Mouse (Mus musculus): ENCODE data around the gene Clmn.

The Clmn gene

GRCm38 (mm10) chr12:104818057-104818456 lies 46.8 kb downstream of the Clmn start:
- DNase-seq (ENCODE audit: extremely low spot score, low read depth, low spot score) = no peak

GRCm38 (mm10) chr12:104817172-104817866 lies 47.6 kb downstream of the Clmn start:
- no peak for DNase-seq (ENCODE audit: extremely low spot score, low read depth, low spot score)

- DNase-seq (ENCODE audit: extremely low spot score, low read depth, low spot score) = peak; percentile 54
These were observed 50.6 kb downstream of the Clmn start for GRCm38 (mm10) chr12:104814291-104814690.

- peak; percentile 58 for DNase-seq (ENCODE audit: extremely low spot score, low read depth, low spot score)
These were observed 51.1 kb downstream of the Clmn start for GRCm38 (mm10) chr12:104813762-104814161.

GRCm38 (mm10) chr12:104812711-104813110 lies 52.2 kb downstream of the Clmn start:
- DNase-seq (ENCODE audit: extremely low spot score, low read depth, low spot score) = no peak

GRCm38 (mm10) chr12:104810923-104811443 lies 53.9 kb downstream of the Clmn start:
- no peak for DNase-seq (ENCODE audit: extremely low spot score, low read depth, low spot score)

- no peak for DNase-seq (ENCODE audit: extremely low spot score, low read depth, low spot score)
These were observed 56.3 kb downstream of the Clmn start for GRCm38 (mm10) chr12:104808421-104809067.

- DNase-seq (ENCODE audit: extremely low spot score, low read depth, low spot score) = no peak
These were observed 58.0 kb downstream of the Clmn start for GRCm38 (mm10) chr12:104806680-104807375.

- no peak for DNase-seq (ENCODE audit: extremely low spot score, low read depth, low spot score)
These were observed 63.2 kb downstream of the Clmn start for GRCm38 (mm10) chr12:104801494-104802260.

- DNase-seq (ENCODE audit: extremely low spot score, low read depth, low spot score) = no peak
These were observed 65.5 kb downstream of the Clmn start for GRCm38 (mm10) chr12:104799365-104799764.

GRCm38 (mm10) chr12:104797905-104798304 lies 67.0 kb downstream of the Clmn start:
- DNase-seq (ENCODE audit: extremely low spot score, low read depth, low spot score) = no peak

- DNase-seq (ENCODE audit: extremely low spot score, low read depth, low spot score) = no peak
These were observed 68.1 kb downstream of the Clmn start for GRCm38 (mm10) chr12:104796635-104797378.

GRCm38 (mm10) chr12:104794957-104795356 lies 69.9 kb downstream of the Clmn start:
- no peak for DNase-seq (ENCODE audit: extremely low spot score, low read depth, low spot score)

GRCm38 (mm10) chr12:104793486-104793885 lies 71.4 kb downstream of the Clmn start:
- no peak for DNase-seq (ENCODE audit: extremely low spot score, low read depth, low spot score)

- no peak for DNase-seq (ENCODE audit: extremely low spot score, low read depth, low spot score)
These were observed 87.3 kb downstream of the Clmn start for GRCm38 (mm10) chr12:104777603-104778002.

- DNase-seq (ENCODE audit: extremely low spot score, low read depth, low spot score) = no peak
These were observed 92.9 kb downstream of the Clmn start for GRCm38 (mm10) chr12:104771941-104772340.

- DNase-seq (ENCODE audit: extremely low spot score, low read depth, low spot score) = no peak
These were observed 95.6 kb downstream of the Clmn start for GRCm38 (mm10) chr12:104769201-104769785.

GRCm38 (mm10) chr12:104767183-104767582 lies 97.7 kb downstream of the Clmn start:
- DNase-seq (ENCODE audit: extremely low spot score, low read depth, low spot score) = no peak

GRCm38 (mm10) chr12:104765761-104766160 lies 99.1 kb downstream of the Clmn start:
- DNase-seq (ENCODE audit: extremely low spot score, low read depth, low spot score) = no peak

- no peak for DNase-seq (ENCODE audit: extremely low spot score, low read depth, low spot score)
These were observed 99.8 kb downstream of the Clmn start for GRCm38 (mm10) chr12:104765116-104765515.

Measured in hindlimb bud, embryonic 11.5 days (tissue).